Mouse (Mus musculus) megakaryocyte, embryonic 14.5 days (primary cell): ENCODE results near the gene Rbm20.

Source experiments
- FLI1 ChIP-seq: IDR thresholded peaks from 2 replicates; pipeline ENCODE4 v1.6.1; 2012; ENCODE audit warnings: low read length, inconsistent platforms, mixed read lengths
- GATA1 ChIP-seq: IDR thresholded peaks from 3 replicates; pipeline ENCODE4 v1.6.1; 2012; ENCODE audit warnings: mixed read lengths, low read length, inconsistent platforms, borderline replicate concordance

DNA sequence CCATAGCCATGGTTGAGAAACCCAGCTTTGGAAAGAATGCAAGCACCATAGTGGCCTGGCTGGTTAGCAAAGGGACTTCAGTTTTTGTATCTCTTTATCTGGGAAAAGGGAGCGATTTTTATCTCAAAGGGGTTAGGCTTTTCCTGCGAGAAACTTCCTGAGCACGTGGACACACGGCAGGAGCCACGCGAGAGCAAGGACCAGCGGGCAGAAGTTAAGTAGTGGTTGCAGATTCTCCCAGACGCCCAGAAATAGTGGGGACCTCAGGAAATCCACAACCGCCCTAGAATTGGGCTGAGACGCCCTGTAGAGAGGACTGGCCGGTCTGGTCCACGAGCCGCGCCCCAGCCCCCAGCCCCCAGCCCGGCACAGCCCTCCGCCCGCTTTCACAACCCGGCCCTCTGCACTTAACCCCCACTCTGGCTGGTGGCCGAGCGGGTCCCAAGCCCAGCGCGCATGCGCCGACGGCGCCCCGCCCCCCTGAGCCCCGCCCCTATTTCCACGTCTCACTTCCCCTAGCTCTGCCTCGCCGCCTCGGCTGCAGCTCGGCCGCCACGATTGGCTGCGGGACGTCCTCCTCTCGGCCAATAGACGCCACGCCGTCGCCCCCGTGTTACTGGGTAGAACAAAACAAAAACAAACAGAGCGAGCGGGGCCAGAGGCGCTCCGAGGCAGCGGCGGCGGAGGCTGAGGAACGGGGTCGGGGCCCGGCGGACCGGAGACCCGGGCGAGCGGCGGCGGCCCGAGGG is 225.8 kb downstream of the Rbm20 start:
- TF ChIP-seq FLI1 (no peak), GATA1 (no peak)
